Mouse (Mus musculus): ENCODE data around the gene Pmis2. TPM values are rescaled to one million over a fixed set of nuclear protein-coding genes. Genes with fewer than 3 reads are reported as not detected.

Pmis2 gene
- polyA plus RNA-seq, 1 experiment from 2014 or later: not detected

DNA sequence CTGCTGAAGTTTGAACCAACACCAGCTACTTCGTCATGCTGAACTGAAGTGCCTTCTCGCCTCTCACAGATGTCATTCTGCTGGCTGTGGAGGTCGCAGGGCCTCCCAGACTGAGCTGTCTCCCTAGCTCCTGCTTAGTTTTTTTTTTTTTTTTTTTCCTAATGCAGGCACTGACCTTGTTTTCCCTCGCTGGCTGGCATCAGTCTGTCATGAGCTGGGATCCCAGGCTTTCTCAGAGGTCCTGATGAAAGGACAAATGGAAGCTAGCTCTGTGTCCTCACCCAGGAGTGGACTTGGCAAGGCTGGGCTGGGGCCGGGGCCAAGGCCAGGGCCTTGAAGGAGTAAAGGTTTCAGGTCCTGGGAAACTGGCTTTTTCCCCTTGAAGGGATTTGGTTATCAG lies 10.5 kb upstream of the Pmis2 start:
- Histone ChIP-seq H3K9ac (no peak overlapping the region), H3K4me1 (replicated peaks) (no peaks in the 10 kb centered on the region), H3K27me3 (no peaks in the 10 kb centered on the region), H3K4me2 (no peak overlapping the region), H3K9me3 (replicated peaks) (no peaks in the 10 kb centered on the region), H3K36me3 (replicated peaks) (no peaks in the 10 kb centered on the region), H3K4me3 (replicated peaks) (no peak overlapping the region), H3K27ac (replicated peaks) (no peak overlapping the region)
- 61% methylated on average over 5 of the region's 5 CpGs for WGBS (ENCODE audit: insufficient replicate concordance)
- ATAC-seq (ENCODE audit: insufficient read depth): no peak

DNA sequence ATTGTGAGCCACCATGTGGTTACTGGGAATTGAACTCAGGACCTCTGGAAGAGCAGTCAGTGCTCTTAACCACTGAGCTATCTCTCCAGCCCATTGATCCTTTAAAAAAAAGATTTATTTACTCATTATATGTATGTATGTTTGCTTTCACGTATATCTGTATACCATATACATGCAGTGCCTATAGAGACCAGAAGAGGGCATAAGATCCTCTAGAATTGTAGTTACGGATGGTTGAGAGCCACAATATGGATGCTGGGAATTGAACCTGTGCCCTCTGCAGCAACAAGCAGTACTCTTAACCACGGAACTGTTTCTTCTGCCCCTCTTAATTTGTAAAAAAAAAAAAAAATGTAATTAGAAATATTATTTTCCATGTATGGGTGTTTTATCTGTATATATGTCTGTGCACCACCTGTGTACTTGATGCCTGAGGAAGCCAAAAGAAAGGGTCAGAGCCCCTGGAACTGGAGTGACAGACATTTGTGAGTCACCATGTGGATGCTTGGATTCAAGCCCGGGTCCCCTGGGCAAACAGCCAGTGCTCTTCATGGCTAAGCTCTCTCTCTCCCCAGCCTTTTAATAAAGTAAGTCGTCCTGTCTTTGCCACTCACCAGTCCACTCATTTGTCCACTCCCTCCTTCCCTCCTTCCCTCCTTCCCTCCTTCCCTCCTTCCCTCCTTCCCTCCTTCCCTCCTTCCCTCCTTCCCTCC lies 7.0 kb upstream of the Pmis2 start:
- Histone ChIP-seq H3K4me2 (no peak overlapping the region), H3K27ac (replicated peaks) (no peak overlapping the region), H3K36me3 (replicated peaks) (no peaks in the 10 kb centered on the region), H3K27me3 (no peaks in the 10 kb centered on the region), H3K4me1 (replicated peaks) (no peaks in the 10 kb centered on the region), H3K9ac (no peak overlapping the region), H3K9me3 (replicated peaks) (no peaks in the 10 kb centered on the region), H3K4me3 (replicated peaks) (no peak overlapping the region)
- ATAC-seq (ENCODE audit: insufficient read depth): no peak
- WGBS (ENCODE audit: insufficient replicate concordance): 53% methylated on average over 5 of the region's 5 CpGs

DNA sequence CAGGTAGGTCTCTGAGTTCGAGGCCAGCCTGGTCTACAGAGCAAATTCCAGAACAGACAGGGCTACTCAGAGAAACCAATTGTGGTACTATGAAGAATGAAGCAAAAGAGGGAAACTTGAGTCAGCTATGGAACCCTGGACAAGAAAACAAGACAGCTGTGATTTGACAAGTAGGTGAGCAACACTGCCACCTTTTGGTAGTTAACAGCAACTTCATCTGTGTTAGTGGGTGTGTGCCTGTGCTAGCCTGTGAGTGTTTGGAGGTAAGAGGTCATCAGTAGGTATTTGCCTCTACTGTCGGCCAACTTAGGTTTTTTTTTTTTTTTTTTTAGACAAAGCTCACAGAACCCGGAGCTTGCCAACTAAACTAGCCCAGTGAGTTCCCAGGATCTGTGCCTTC lies 2.2 kb downstream of the Pmis2 start:
- Histone ChIP-seq H3K36me3 (replicated peaks) (no peaks in the 10 kb centered on the region), H3K4me1 (replicated peaks) (peaks cover 13% of the 10 kb centered on the region)
- WGBS (ENCODE audit: insufficient replicate concordance): 32% methylated on average over 3 of the region's 3 CpGs

DNA sequence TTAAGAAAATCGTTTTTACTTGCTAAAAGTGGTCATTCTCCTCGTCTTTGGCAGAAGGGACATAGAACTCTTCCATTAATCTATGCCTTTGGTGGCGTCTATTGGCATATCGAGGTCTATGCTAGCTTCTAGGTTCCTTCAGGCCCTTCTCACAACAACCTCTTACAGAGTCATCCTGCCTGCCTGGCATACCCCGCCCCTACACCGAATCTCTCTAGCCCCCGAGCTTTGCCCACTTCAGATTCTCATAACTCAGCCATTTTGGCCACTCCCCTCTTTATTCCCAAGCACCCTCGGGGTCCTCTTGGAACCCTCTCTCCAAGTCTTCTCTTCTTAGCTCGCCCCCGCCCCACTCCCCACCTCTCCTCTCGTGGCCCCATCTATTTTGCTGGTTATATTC lies 6.1 kb downstream of the Pmis2 start:
- H3K27me3 ChIP-seq: 0 out of 2 replicates have a peak, but pooled peaks cover 8% of the 10 kb centered on the region
- peak overlapping the region; percentile 88 for H3K4me3 ChIP-seq (replicated peaks)
- H3K4me2 ChIP-seq: peak overlapping the region; percentile 86
- H3K4me1 ChIP-seq (replicated peaks): peaks cover 29% of the 10 kb centered on the region
- peak overlapping the region; percentile 89 for H3K9ac ChIP-seq
- H3K9me3 ChIP-seq (replicated peaks): no peaks in the 10 kb centered on the region
- H3K36me3 ChIP-seq (replicated peaks): peaks cover 29% of the 10 kb centered on the region
- ATAC-seq (ENCODE audit: insufficient read depth): peak; percentile 40; the same call in 1 of the 2 replicates
- WGBS (ENCODE audit: insufficient replicate concordance): 7% methylated on average over 11 of the region's 11 CpGs
- H3K27ac ChIP-seq (replicated peaks): peak overlapping the region; percentile 74; the same call in 1 of the 2 replicates

More for the DNA sequence above, 2.2 kb downstream of the Pmis2 start:
- H3K27me3 ChIP-seq: 0 out of 2 replicates have a peak, but pooled peaks cover 8% of the 10 kb centered on the region
- no peak overlapping the region for H3K27ac ChIP-seq (replicated peaks)
- no peak overlapping the region for H3K9ac ChIP-seq
- no peak for ATAC-seq (ENCODE audit: insufficient read depth)
- no peak overlapping the region for H3K4me2 ChIP-seq
- H3K4me3 ChIP-seq (replicated peaks): no peak overlapping the region
- no peaks in the 10 kb centered on the region for H3K9me3 ChIP-seq (replicated peaks)

GRCm38 (mm10) chr7:30664529-30665200 lies 6.7 kb downstream of the Pmis2 start, which contains the start of gene Haus5:
Gene Haus5 (minus strand): TSS chr7:30664994.
- Histone ChIP-seq H3K4me1 (replicated peaks) (peaks cover 29% of the 10 kb centered on the region), H3K9me3 (replicated peaks) (no peaks in the 10 kb centered on the region), H3K27ac (replicated peaks) (peak within 1 kb of the TSS; percentile 74), H3K36me3 (replicated peaks) (peaks cover 35% of the 10 kb centered on the region), H3K4me2 (peak within 1 kb of the TSS; percentile 86), H3K27me3 (0 out of 2 replicates have a peak, but pooled peaks cover 8% of the 10 kb centered on the region), H3K9ac (peak within 1 kb of the TSS; percentile 89), H3K4me3 (replicated peaks) (peak within 1 kb of the TSS; percentile 88)
- ATAC-seq (ENCODE audit: insufficient read depth): peak; percentile 91
- WGBS (ENCODE audit: insufficient replicate concordance): under 1% methylated on average over 34 of the region's 34 CpGs

- no peaks in the 10 kb centered on the region for H3K27me3 ChIP-seq
- H3K4me1 ChIP-seq (replicated peaks): peaks cover 16% of the 10 kb centered on the region
- peaks cover 73% of the 10 kb centered on the region for H3K36me3 ChIP-seq (replicated peaks)
- WGBS (ENCODE audit: insufficient replicate concordance): 1% methylated on average over 59 of the region's 59 CpGs
- no peaks in the 10 kb centered on the region for H3K9me3 ChIP-seq (replicated peaks)
- H3K9ac ChIP-seq: peak within 1 kb of the TSS; percentile 77
- peak within 1 kb of the TSS; percentile 78 for H3K27ac ChIP-seq (replicated peaks)
- peak; percentile 98 for ATAC-seq (ENCODE audit: insufficient read depth)
- H3K4me3 ChIP-seq (replicated peaks): peak within 1 kb of the TSS; percentile 69
- peak within 1 kb of the TSS; percentile 82 for H3K4me2 ChIP-seq
Observed at GRCm38 (mm10) chr7:30649591-30650540, 21.5 kb downstream of the Pmis2 start, which contains the start of gene Rbm42. Gene Rbm42 (minus strand): TSS chr7:30650317.

GRCm38 (mm10) chr7:30639083-30639482 lies 32.3 kb downstream of the Pmis2 start:
- Histone ChIP-seq H3K27ac (replicated peaks) (no peak overlapping the region), H3K4me2 (no peak overlapping the region), H3K4me3 (replicated peaks) (no peak overlapping the region), H3K9me3 (replicated peaks) (no peaks in the 10 kb centered on the region), H3K27me3 (peaks cover 46% of the 10 kb centered on the region), H3K36me3 (replicated peaks) (peaks cover 38% of the 10 kb centered on the region), H3K4me1 (replicated peaks) (peaks cover 12% of the 10 kb centered on the region), H3K9ac (no peak overlapping the region)
- no peak for ATAC-seq (ENCODE audit: insufficient read depth)
- 21% methylated on average over 4 of the region's 4 CpGs for WGBS (ENCODE audit: insufficient replicate concordance)

DNA sequence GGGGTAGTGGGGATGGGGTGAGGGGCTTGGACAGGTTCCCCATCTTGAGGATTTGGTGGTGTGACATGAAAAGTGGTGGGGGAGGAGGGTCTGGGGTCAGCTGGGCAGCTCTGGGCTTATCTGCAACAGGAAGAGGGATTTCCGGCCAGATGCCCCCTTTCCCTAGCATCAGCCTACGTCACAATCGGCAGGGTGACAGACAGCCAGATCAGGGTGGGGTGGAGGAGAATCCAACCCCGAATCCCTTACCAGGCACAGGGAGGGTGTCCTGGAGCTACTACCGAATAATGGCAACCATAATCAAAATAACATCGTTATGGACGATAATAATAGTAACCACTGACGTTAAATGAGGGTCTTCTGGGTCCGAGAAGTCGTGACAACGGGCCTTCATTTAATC lies 35.0 kb downstream of the Pmis2 start:
- Histone ChIP-seq H3K4me2 (no peak overlapping the region), H3K9ac (no peak overlapping the region)

DNA sequence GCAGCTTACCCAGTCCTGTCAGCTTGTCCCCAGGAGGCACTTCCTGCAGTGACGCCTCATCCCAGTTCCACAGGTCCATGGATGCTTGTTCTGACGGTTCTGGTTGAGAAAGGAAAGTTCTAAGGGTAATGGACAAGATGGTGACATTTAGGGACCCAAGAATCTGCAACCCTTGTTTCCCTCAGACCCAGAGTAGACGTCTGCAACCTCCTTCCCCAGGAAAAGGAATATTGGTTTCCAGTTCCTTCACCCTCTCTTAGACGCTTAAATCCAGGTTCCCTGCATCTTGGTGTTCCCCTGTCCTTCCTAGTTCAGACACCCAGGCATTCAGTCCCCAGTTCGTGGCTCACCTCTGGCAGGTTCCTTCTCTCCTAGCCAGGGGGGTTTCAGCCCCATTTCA lies 35.7 kb downstream of the Pmis2 start, which contains the start of gene Etv2:
TSS of gene Etv2 (minus strand) at position 101 of the 400 bp plus-strand sequence.
- peaks cover 78% of the 10 kb centered on the region for H3K27me3 ChIP-seq
- peaks cover 13% of the 10 kb centered on the region for H3K4me1 ChIP-seq (replicated peaks)
- H3K27ac ChIP-seq (replicated peaks): no peak within 1 kb of the TSS
- 3% methylated on average over 5 of the region's 5 CpGs for WGBS (ENCODE audit: insufficient replicate concordance)
- no peak within 1 kb of the TSS for H3K9ac ChIP-seq
- H3K9me3 ChIP-seq (replicated peaks): no peaks in the 10 kb centered on the region
- no peak within 1 kb of the TSS; the same call in 1 of the 2 replicates for H3K4me3 ChIP-seq (replicated peaks)
- peak within 1 kb of the TSS; percentile 51 for H3K4me2 ChIP-seq
- peaks cover 5% of the 10 kb centered on the region for H3K36me3 ChIP-seq (replicated peaks)
- ATAC-seq (ENCODE audit: insufficient read depth): no peak

More for the DNA sequence above, 35.0 kb downstream of the Pmis2 start:
- peaks cover 72% of the 10 kb centered on the region for H3K27me3 ChIP-seq
- no peak overlapping the region for H3K27ac ChIP-seq (replicated peaks)
- no peak for ATAC-seq (ENCODE audit: insufficient read depth)
- peaks cover 12% of the 10 kb centered on the region for H3K36me3 ChIP-seq (replicated peaks)
- H3K4me1 ChIP-seq (replicated peaks): peaks cover 13% of the 10 kb centered on the region
- H3K4me3 ChIP-seq (replicated peaks): no peak overlapping the region
- no peaks in the 10 kb centered on the region for H3K9me3 ChIP-seq (replicated peaks)
- 19% methylated on average over 11 of the region's 11 CpGs for WGBS (ENCODE audit: insufficient replicate concordance)

DNA sequence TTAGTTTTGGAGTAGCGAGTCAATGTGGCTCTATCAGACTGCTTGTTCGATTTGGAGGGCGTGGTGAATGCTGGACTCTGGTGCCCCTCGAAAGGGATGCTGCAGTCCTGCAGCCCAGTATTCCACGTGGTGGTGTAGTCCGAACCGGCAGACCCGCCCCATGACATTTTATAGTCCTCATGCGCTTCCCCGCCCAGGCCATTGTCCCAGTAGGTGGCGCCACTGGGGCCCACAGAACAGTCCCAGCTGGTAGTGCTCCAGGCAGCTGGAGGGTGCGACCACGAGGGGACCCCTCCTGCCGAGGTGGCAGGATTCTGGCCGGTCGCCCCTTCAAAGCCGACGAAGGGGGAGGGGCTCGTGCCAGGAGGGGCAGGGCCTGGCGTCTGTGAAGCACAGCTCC lies 36.8 kb downstream of the Pmis2 start:
- no peak overlapping the region; the same call in 1 of the 2 replicates for H3K4me3 ChIP-seq (replicated peaks)
- peaks cover 13% of the 10 kb centered on the region for H3K4me1 ChIP-seq (replicated peaks)
- ATAC-seq (ENCODE audit: insufficient read depth): 0 out of 2 replicates have a peak, but pooled peaks have one; percentile 34
- no peaks in the 10 kb centered on the region for H3K36me3 ChIP-seq (replicated peaks)
- WGBS (ENCODE audit: insufficient replicate concordance): 2% methylated on average over 20 of the region's 20 CpGs
- peaks cover 89% of the 10 kb centered on the region for H3K27me3 ChIP-seq
- no peak overlapping the region for H3K27ac ChIP-seq (replicated peaks)
- no peak overlapping the region for H3K9ac ChIP-seq
- peak overlapping the region; percentile 51 for H3K4me2 ChIP-seq
- H3K9me3 ChIP-seq (replicated peaks): no peaks in the 10 kb centered on the region

Data from liver, embryonic 15.5 days (tissue).